Mouse (Mus musculus): ENCODE data around the gene Vsx1.
A peak's percentile ranks its signal among the peaks of the same experiment; 100 is the strongest.

Gene Vsx1

GRCm38 (mm10) chr2:150689223-150689800, at the start of gene Vsx1:
TSS of gene Vsx1 (minus strand) at chr2:150689360.
- no peak for DNase-seq (ENCODE audit: low spot score in 2 of 2)

GRCm38 (mm10) chr2:150737881-150738280, 48.7 kb upstream of the Vsx1 start:
- no peak for DNase-seq (ENCODE audit: low spot score in 2 of 2)

GRCm38 (mm10) chr2:150735756-150736576, 46.8 kb upstream of the Vsx1 start:
- DNase-seq (ENCODE audit: low spot score in 2 of 2) = no peak

- no peak for DNase-seq (ENCODE audit: low spot score in 2 of 2)
Measured at GRCm38 (mm10) chr2:150712167-150712674, 23.1 kb upstream of the Vsx1 start.

GRCm38 (mm10) chr2:150691481-150692170, 2.5 kb upstream of the Vsx1 start:
- no peak for DNase-seq (ENCODE audit: low spot score in 2 of 2)

DNA sequence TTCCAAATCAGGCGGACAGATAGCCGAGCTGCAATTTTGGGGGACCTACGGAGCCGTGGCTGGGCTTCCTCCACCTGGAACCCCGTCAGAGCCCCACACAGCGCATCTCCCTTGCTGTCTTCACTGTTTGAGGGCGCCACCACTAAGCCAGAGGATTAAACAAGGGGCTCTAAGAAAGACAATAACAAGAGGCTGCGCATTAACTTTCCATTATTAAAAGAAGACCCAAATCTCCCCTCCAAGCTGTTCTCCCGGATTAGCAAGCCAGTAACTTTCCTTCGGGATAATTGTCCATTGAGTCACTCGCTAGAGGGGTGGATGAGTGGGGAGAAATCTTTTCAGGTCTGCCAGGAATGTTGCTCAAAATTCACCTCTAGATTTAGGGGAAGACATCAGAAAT, 1.1 kb upstream of the Vsx1 start:
- no peak for DNase-seq (ENCODE audit: low spot score in 2 of 2)

GRCm38 (mm10) chr2:150688541-150689186, 496 bp downstream of the Vsx1 start:
- peak in 1 of 2 experiments; percentile 50 for DNase-seq (ENCODE audit: low spot score in 2 of 2)

GRCm38 (mm10) chr2:150687871-150688540, 1.2 kb downstream of the Vsx1 start:
- no peak for DNase-seq (ENCODE audit: low spot score in 2 of 2)

GRCm38 (mm10) chr2:150685389-150685788, 3.8 kb downstream of the Vsx1 start:
- no peak for DNase-seq (ENCODE audit: low spot score in 2 of 2)

DNA sequence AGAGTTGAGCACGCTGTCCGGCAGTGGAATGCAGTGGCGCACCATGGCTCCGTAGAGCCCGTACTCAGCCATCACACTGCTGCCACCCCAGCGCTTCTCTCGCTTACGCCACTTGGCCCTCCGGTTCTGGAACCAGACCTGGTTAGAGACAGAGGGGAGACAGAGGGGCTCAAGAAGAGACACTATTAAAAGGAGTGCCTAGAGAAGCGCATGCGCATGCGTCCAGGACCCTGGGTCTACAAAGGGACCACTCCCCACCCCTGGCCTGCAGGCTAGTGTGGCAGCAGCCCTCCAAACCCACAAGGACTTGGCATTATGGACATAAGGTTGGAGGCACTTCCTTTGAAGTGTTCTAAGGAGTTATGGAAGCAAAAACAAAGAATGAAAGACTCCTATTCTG, 4.7 kb downstream of the Vsx1 start:
- no peak for DNase-seq (ENCODE audit: low spot score in 2 of 2)

DNA sequence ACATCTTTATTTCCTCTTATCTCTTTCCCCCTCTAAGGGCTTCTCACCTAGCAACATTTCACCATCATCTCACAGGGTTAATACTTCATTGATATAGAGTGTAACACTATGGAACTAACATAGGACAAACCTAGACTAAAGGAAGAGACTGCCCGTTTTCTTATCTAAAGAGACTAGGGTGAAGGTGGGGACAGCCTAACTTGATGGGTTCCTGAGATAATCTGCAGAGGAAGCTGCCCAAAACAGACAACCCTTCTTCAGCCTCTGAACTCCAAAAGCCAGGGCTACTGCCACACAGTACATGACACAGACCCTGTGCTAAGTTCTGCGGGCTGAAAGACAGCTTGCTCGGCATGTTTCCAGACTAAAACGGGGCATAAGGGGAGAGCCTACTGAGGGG, 7.6 kb downstream of the Vsx1 start:
- no peak for DNase-seq (ENCODE audit: low spot score in 2 of 2)

DNA sequence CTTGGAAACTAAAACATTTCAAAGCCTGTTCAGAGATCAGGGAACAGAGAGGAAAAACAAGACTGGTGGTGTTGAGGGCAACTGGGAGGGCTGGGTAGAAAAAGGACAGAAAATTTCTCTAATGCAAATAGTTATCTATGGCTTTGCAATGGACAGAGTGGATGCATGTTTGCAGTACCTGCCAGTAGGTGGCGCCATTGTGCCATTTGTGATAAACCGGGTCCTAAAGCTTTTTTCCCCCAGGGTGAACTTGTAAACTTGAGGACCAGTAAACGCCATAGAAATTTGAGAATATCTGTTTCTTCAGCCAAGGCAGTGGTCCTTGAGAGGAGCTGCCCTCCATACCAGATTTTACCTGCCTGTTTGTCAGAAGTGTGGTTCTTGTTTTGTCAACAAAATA, 10.8 kb downstream of the Vsx1 start:
- DNase-seq (ENCODE audit: low spot score in 2 of 2) = peak in 1 of 2 experiments; percentile 50

DNA sequence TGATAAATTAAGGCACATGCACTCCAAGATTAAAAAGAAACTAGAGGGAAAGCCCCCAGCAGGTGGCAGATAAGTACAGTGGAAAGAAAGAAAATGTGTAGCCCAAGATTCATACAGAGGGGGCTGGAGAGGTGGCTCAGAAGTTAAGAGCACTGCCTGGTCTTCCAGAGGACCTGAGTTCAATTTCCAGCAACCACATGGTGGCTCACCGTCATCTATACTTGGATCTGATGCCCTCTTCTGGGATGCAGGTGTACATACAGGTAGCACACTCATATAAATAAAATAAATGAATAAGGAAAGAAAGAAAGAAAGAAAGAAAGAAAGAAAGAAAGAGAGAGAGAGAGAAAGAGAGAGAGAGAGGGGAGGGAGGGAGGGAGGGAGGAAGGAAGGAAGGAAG, 13.6 kb downstream of the Vsx1 start:
- DNase-seq (ENCODE audit: low spot score in 2 of 2) = no peak

DNA sequence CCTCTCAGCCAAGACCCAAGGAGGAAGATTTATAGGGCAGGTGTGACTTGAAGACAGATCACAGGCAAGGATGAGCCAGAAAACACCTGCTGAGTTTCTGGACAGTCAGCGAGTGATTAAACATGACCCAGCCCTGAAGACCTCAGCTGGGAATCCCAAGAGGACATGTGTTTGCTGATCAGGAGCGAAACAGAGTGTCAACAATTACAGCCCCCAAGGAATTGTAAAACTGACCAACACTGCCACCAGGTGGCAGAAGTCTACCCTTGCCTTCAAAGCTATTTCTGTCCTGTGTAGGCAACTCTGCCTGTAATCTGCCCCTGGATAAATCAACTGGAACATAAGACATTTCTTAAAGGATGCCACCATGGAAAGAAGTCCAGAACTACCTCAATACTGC, 14.3 kb downstream of the Vsx1 start:
- peak in 1 of 2 experiments; percentile 60 for DNase-seq (ENCODE audit: low spot score in 2 of 2)

DNA sequence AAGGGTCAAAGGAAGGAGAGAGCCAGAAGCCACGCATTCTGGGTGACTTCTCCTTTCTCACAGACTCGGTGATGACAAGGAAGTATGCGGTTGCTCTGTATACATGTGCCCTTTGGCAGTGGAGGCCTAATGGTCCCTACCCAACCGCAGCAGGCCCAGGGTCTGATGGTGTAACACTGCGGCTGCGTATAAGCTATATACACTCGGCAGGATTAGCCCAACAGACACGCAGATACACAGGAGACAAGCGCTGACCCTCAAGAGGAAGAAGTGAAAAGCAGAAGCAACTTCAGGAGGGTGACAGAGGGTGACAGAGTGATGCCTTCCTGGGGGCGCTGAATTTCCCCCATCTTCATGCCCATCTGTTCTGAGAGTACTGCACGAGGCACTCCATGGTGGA, 15.2 kb downstream of the Vsx1 start:
- peak in 1 of 2 experiments; percentile 52 for DNase-seq (ENCODE audit: low spot score in 2 of 2)

DNA sequence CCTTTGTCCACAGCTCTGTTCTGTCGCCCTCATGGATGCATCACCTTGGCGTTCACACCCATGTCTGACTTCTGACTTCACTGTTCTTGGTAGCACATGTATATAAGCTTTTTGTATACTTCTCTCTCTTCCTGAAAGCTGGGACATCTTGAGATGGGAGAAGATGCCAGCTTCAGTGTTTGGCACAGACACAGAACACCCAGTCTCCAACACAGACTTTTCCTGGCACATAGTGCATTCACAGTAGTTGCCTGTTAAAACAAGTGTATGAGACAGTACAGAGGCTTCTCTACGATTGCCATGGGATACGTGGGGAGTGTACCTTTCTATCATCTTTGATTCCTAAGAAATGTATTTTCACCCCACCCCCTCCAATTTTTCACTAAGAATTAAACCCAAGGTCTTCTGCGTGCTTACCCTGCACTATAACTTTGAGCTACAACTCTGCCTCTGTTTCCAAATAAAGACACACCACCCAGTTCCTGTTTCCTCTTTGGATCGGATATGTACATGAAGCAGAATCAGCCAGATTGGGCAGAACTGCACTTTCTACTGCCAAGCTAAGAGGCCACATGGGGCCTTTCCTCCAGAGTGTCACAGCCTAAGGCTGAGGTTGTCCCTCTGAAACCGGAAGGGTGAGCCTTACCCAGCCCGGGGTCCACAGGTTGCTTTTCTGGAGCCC, 17.4 kb downstream of the Vsx1 start:
- no peak for DNase-seq (ENCODE audit: low spot score in 2 of 2)

DNA sequence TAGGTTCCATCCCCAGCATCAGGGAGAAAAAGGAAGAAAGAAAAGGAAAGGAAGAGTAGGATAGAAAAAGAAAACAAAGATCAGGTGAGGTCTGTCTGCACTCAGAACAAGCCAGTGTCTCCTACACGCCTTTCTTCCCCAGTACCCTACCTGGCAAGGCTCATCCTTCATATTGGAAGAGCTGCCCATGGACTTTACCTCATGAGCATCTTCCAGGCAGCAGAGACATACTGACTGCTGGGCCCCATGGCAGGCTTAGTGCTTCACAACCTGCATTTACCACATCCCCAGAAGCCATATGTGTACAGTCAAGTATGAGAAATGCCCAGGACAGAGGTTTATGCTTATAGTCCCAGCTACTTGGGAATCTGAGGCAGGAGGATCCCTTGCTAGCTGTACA, 18.2 kb downstream of the Vsx1 start:
- DNase-seq (ENCODE audit: low spot score in 2 of 2) = no peak

DNA sequence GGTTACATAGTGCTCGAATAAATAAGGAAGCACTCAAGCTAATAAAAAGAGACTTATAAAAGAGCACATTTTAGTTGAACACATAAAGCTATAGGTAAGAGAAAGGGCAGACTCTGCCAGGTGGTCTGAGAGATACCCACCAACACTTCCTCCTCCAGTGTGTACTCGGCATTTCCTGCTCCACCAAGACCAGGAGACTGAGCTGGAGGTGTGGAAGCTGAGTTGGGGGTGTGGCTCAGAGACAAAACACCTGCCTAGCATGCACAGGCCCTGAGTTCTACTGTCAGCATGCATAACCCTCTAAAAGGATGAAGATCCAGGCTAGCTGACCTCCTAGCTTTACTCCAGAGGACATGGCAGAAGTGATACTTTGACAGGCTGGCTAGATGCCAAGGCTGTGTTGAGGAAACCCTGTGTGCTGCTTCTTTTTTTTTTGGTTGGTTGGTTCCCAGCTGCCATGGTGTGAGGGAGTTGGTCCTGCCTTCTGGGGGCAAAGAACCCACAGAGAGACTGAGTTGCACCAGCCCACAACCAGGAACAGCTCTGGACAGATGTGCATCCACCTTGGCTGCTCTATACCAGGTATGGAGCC, 19.6 kb downstream of the Vsx1 start:
- peak in 1 of 2 experiments; percentile 41 for DNase-seq (ENCODE audit: low spot score in 2 of 2)

DNA sequence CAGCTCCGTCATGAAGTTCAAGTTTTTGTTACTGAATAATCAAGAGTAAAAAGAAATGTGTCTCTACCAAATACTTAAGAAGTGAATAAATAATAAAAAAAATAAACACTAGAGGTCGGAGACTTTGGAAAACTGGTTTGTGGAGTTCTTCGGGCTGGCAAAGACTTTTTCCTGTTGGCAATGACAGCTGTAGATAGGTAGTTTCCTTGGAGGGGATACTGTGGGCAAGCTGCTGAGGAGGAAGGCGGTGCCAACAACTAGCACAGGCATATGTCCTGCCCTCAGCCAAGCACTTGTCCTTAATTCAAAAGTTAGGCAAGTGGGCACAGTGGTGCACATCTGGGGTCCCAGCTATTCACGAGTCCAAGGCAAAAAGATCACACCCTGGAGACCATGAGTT, 20.2 kb downstream of the Vsx1 start:
- no peak for DNase-seq (ENCODE audit: low spot score in 2 of 2)
